Mouse (Mus musculus): Measurements from ENCODE around the gene Ube2l6. TPM values are rescaled to one million over a fixed set of nuclear protein-coding genes. Genes with fewer than 3 reads are reported as not detected.
"Not testable (repeated sequence)": the region's sequence is repeated elsewhere in the genome, so short reads cannot be mapped to it uniquely, and the experiment has no call there.

The Ube2l6 gene
- polyA plus RNA-seq, 1 experiment from 2014 or later: 28.1 TPM

GRCm38 (mm10) chr2:84793871-84794270 lies 4.8 kb upstream of the Ube2l6 start:
- H3K4me3 ChIP-seq: no peak overlapping the region
- no peak overlapping the region for H3K27ac ChIP-seq
- 0 out of 2 replicates have a peak, but pooled peaks cover 11% of the 10 kb centered on the region for H3K9me3 ChIP-seq
- 0 out of 2 replicates have a peak, but pooled peaks cover 6% of the 10 kb centered on the region for H3K4me1 ChIP-seq
- no peaks in the 10 kb centered on the region for H3K27me3 ChIP-seq
- H3K4me2 ChIP-seq: no peak overlapping the region
- no peak overlapping the region for H3K9ac ChIP-seq
- 86% methylated on average over 3 of the region's 3 CpGs for WGBS
- ATAC-seq (ENCODE audit: insufficient number of reproducible peaks, insufficient read depth, low FRiP score, low TSS enrichment, low read depth): no peak
- H3K36me3 ChIP-seq: no peaks in the 10 kb centered on the region

DNA sequence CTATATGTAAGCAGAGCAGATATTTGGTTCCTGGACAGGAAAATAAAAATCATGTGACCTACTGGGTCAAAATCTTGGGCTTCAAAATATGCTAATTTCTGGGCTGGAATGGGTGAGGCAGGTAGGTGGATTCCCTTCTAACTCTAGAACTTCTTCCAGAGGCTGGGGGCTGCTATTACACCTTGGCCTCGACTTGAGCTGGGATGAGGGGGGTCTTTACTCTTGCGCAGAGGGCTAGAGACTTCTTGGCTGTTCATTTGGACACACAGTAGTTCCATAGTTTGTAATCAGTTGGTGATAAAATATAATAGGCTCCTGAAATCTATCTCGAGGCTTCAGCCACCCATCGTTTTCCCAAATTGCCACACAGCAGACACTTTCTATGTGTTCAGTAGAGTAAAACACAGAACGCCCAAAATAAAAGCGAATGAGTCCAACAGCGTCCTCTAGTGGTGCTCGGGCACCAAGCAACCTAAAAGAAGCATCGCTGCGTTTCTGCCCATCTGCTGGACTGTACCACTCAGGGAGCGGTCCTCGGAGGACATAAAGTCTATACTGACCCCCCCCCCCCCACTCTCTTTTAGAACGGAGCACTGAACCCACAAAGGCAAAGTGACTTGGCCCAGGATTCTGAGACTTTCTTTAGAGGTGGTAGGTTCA lies 665 bp upstream of the Ube2l6 start:
- peak overlapping the region; percentile 58 for H3K4me3 ChIP-seq
- H3K9ac ChIP-seq: peak overlapping the region; percentile 71
- peaks cover 6% of the 10 kb centered on the region; the same call in 1 of the 2 replicates for H3K4me1 ChIP-seq
- H3K4me2 ChIP-seq: peak overlapping the region; percentile 97
- no peaks in the 10 kb centered on the region for H3K36me3 ChIP-seq
- 0 out of 2 replicates have a peak, but pooled peaks cover 11% of the 10 kb centered on the region for H3K9me3 ChIP-seq
- peak overlapping the region; percentile 48; the same call in 1 of the 2 replicates for H3K27ac ChIP-seq
- no peak for ATAC-seq (ENCODE audit: insufficient number of reproducible peaks, insufficient read depth, low FRiP score, low TSS enrichment, low read depth)
- 8% methylated on average over 13 of the region's 13 CpGs for WGBS
- no peaks in the 10 kb centered on the region for H3K27me3 ChIP-seq

DNA sequence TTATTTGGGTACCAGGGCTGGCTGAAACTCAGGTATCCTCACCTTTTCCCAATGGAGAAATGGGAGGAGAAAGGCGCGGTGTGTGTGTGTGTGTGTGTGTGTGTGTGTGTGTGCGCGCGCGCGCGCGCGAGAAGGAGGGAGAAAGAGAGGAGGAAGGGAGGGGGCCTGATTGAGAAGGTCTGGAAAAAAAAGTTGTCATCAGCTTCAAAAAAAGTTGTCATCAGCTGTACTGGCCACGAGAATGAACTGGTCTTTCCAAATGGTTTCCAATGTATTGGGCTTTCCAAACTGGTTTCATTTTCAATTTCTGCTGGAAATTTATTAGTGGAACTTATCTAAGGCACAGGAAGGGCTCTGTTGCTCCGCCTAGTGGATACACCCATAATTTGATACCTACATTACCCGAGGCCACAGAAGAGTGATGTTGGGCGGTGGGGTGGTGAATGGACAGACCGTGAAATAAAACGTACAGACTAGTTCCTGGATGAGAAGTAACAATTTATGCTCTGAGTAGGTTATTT lies 473 bp downstream of the Ube2l6 start:
- Histone ChIP-seq H3K4me2 (peak overlapping the region; percentile 97), H3K9me3 (0 out of 2 replicates have a peak, but pooled peaks cover 11% of the 10 kb centered on the region), H3K4me3 (peak overlapping the region; percentile 58), H3K9ac (peak overlapping the region; percentile 71), H3K36me3 (no peaks in the 10 kb centered on the region), H3K27ac (peak overlapping the region; percentile 60; the same call in 1 of the 2 replicates), H3K4me1 (peaks cover 6% of the 10 kb centered on the region; the same call in 1 of the 2 replicates), H3K27me3 (no peaks in the 10 kb centered on the region)
- 1% methylated on average over 16 of the region's 16 CpGs for WGBS
- ATAC-seq (ENCODE audit: insufficient number of reproducible peaks, insufficient read depth, low FRiP score, low TSS enrichment, low read depth): peak; percentile 26; the same call in 1 of the 2 replicates

DNA sequence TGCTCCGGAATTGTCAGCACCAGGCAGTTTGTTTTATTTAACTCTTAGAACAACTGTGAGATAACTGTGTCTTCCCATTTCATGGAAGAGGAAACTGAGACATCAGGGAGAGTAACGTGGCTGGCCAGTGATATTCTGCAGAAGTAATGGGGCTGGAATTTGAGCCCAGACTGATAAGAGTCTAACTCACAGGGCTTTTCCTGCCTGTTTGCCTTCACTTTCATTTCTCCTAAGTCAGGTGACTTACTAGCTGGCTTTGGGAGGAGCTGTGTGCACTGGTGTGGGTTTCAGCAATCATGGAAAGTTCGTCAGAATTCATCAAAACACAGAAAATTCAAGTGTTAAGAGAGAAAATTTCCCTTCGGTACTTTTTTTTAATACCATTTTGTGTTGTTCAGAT lies 1.7 kb downstream of the Ube2l6 start:
- 72% methylated on average over 4 of the region's 4 CpGs for WGBS
- Histone ChIP-seq H3K36me3 (no peaks in the 10 kb centered on the region), H3K4me3 (no peak overlapping the region), H3K27ac (no peak overlapping the region), H3K9ac (no peak overlapping the region), H3K9me3 (0 out of 2 replicates have a peak, but pooled peaks cover 4% of the 10 kb centered on the region), H3K4me2 (no peak overlapping the region), H3K4me1 (peaks cover 6% of the 10 kb centered on the region; the same call in 1 of the 2 replicates), H3K27me3 (no peaks in the 10 kb centered on the region)
- ATAC-seq (ENCODE audit: insufficient number of reproducible peaks, insufficient read depth, low FRiP score, low TSS enrichment, low read depth): no peak

DNA sequence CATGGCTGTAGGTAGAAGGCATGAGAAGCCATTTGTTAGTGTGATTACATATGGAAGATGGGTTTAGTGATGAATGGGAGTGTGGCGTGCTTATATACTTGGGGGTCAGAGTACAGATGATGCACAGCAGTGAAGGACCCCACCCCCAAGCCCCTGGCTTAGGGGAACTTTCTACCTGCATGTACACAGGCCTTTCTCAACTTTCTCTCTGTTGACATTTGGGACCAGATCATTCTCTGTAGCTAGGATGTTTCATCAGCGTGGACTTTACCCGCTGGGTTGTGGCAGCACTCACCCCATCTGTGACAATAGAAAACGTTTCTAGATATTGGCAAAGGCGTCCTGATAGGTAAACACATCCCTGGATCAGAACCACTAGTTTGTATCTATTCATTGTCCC lies 2.6 kb downstream of the Ube2l6 start:
- not testable (repeated sequence) for H3K4me1 ChIP-seq; H3K27ac ChIP-seq; H3K9me3 ChIP-seq; H3K4me3 ChIP-seq; H3K36me3 ChIP-seq; H3K4me2 ChIP-seq; H3K9ac ChIP-seq; H3K27me3 ChIP-seq; ATAC-seq (ENCODE audit: insufficient number of reproducible peaks, insufficient read depth, low FRiP score, low TSS enrichment, low read depth)
- WGBS: 77% methylated on average over 5 of the region's 5 CpGs

- no peaks in the 10 kb centered on the region for H3K9me3 ChIP-seq
- WGBS: 83% methylated on average over 7 of the region's 7 CpGs
- no peak for ATAC-seq (ENCODE audit: insufficient number of reproducible peaks, insufficient read depth, low FRiP score, low TSS enrichment, low read depth)
- no peak overlapping the region for H3K4me3 ChIP-seq
- H3K4me1 ChIP-seq: no peaks in the 10 kb centered on the region; the same call in 1 of the 2 replicates
- H3K9ac ChIP-seq: no peak overlapping the region
- H3K36me3 ChIP-seq: peaks cover 5% of the 10 kb centered on the region
- H3K4me2 ChIP-seq: no peak overlapping the region
- H3K27me3 ChIP-seq: no peaks in the 10 kb centered on the region
- no peak overlapping the region for H3K27ac ChIP-seq
Observed at GRCm38 (mm10) chr2:84803963-84804362, 5.3 kb downstream of the Ube2l6 start.

DNA sequence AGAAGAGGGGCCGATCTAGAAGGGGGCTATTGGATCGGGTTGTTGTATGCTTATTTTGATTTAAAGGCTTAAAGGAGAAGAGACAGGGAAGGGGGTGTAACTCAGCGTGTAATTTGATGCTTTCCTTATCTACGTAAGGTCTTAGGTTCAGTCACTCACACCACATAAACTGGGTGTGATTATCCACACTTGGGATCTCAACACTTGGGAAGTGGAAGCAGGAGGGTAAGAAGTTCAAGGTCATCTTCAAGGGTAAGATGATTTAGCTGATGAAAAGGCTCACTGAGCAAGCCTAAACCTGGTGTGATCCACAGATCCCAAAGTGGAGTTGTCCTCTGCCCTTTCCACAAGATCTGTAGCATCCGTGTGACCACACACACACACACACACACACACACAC lies 7.9 kb downstream of the Ube2l6 start:
- no peak for ATAC-seq (ENCODE audit: insufficient number of reproducible peaks, insufficient read depth, low FRiP score, low TSS enrichment, low read depth)
- H3K27me3 ChIP-seq: no peaks in the 10 kb centered on the region
- H3K9ac ChIP-seq: no peak overlapping the region
- 68% methylated on average over 5 of the region's 5 CpGs for WGBS
- H3K4me3 ChIP-seq: no peak overlapping the region
- H3K27ac ChIP-seq: no peak overlapping the region
- peaks cover 5% of the 10 kb centered on the region for H3K36me3 ChIP-seq
- H3K4me2 ChIP-seq: no peak overlapping the region
- no peaks in the 10 kb centered on the region for H3K9me3 ChIP-seq
- peaks cover 11% of the 10 kb centered on the region for H3K4me1 ChIP-seq

DNA sequence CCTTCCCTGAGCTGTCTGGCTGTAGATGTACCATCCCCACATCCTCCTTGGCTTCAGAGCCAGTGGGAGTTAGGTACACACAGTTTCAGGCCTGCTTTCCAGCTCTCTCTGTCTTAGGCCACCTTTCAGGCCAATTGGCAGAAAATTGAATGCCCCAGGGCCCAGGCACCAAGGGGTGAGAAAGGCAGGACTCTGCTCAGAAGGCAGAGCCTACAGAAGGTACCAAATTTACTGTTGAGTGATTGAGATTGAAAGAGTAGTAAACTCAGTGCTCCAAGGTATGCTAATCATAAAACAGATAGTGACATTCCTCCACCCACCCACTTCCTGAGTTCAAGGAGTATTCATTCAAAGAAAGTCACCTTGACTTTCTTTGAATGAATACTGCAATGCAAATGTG lies 10.7 kb downstream of the Ube2l6 start:
- peaks cover 15% of the 10 kb centered on the region for H3K4me1 ChIP-seq
- H3K27me3 ChIP-seq: no peaks in the 10 kb centered on the region
- no peak overlapping the region for H3K9ac ChIP-seq
- no peak overlapping the region for H3K27ac ChIP-seq
- no peak overlapping the region for H3K4me2 ChIP-seq
- H3K36me3 ChIP-seq: peaks cover 5% of the 10 kb centered on the region
- no peak for ATAC-seq (ENCODE audit: insufficient number of reproducible peaks, insufficient read depth, low FRiP score, low TSS enrichment, low read depth)
- H3K9me3 ChIP-seq: no peaks in the 10 kb centered on the region
- H3K4me3 ChIP-seq: no peak overlapping the region

- Histone ChIP-seq H3K9me3 (no peaks in the 10 kb centered on the region), H3K27me3 (no peaks in the 10 kb centered on the region), H3K27ac (peak overlapping the region; percentile 60; the same call in 1 of the 2 replicates), H3K4me2 (peak overlapping the region; percentile 56; the same call in 1 of the 2 replicates), H3K4me1 (peaks cover 15% of the 10 kb centered on the region), H3K9ac (no peak overlapping the region), H3K36me3 (peaks cover 5% of the 10 kb centered on the region), H3K4me3 (no peak overlapping the region)
- ATAC-seq (ENCODE audit: insufficient number of reproducible peaks, insufficient read depth, low FRiP score, low TSS enrichment, low read depth): no peak
- WGBS: 79% methylated on average over 6 of the region's 6 CpGs
Observed at GRCm38 (mm10) chr2:84810526-84810885, 11.9 kb downstream of the Ube2l6 start.

- peak; percentile 52 for ATAC-seq (ENCODE audit: insufficient number of reproducible peaks, insufficient read depth, low FRiP score, low TSS enrichment, low read depth)
- no peaks in the 10 kb centered on the region for H3K27me3 ChIP-seq
- peak overlapping the region; percentile 28 for H3K4me3 ChIP-seq
- H3K27ac ChIP-seq: peak overlapping the region; percentile 60
- peak overlapping the region; percentile 56 for H3K4me2 ChIP-seq
- H3K4me1 ChIP-seq: peaks cover 15% of the 10 kb centered on the region
- 30% methylated on average over 26 of the region's 26 CpGs for whole genome bisulfite sequencing
- 0 out of 2 replicates have a peak overlapping the region, but pooled peaks have one; percentile 44 for H3K9ac ChIP-seq
- H3K36me3 ChIP-seq: peaks cover 5% of the 10 kb centered on the region
- H3K9me3 ChIP-seq: no peaks in the 10 kb centered on the region
Observed at GRCm38 (mm10) chr2:84810886-84811577, 12.4 kb downstream of the Ube2l6 start.

- ATAC-seq (ENCODE audit: insufficient number of reproducible peaks, insufficient read depth, low FRiP score, low TSS enrichment, low read depth): no peak
- no peak overlapping the region for H3K9ac ChIP-seq
- no peaks in the 10 kb centered on the region for H3K27me3 ChIP-seq
- H3K4me3 ChIP-seq: no peak overlapping the region
- 70% methylated on average over 7 of the region's 7 CpGs for WGBS
- H3K36me3 ChIP-seq: peaks cover 5% of the 10 kb centered on the region
- no peaks in the 10 kb centered on the region for H3K9me3 ChIP-seq
- peaks cover 15% of the 10 kb centered on the region for H3K4me1 ChIP-seq
- H3K4me2 ChIP-seq: no peak overlapping the region
- no peak overlapping the region for H3K27ac ChIP-seq
Observed at GRCm38 (mm10) chr2:84811880-84812279, 13.3 kb downstream of the Ube2l6 start.
